Mouse (Mus musculus): ENCODE data around the gene Apba3.
A peak's percentile ranks its signal among the peaks of the same experiment; 100 is the strongest.
"Not testable (repeated sequence)": the region's sequence is repeated elsewhere in the genome, so short reads cannot be mapped to it uniquely, and the experiment has no call there.

Apba3 gene

GRCm38 (mm10) chr10:81266211-81267105, at the start of gene Apba3, which contains the start of gene Mrpl54:
TSS of gene Apba3 (plus strand) at chr10:81266960.
TSS of gene Mrpl54 (minus strand) at chr10:81266934.
- peak; percentile 91 to 92 for DNase-seq (ENCODE audit: low spot score in 2 of 2)

GRCm38 (mm10) chr10:81217267-81217666, 49.5 kb upstream of the Apba3 start:
- DNase-seq (ENCODE audit: low spot score in 2 of 2) = not testable (repeated sequence)

- DNase-seq (ENCODE audit: low spot score in 2 of 2) = no peak
These were observed 48.8 kb upstream of the Apba3 start for GRCm38 (mm10) chr10:81217964-81218363.

- no peak for DNase-seq (ENCODE audit: low spot score in 2 of 2)
These were observed 45.3 kb upstream of the Apba3 start for GRCm38 (mm10) chr10:81221402-81222015.

- not testable (repeated sequence) for DNase-seq (ENCODE audit: low spot score in 2 of 2)
These were observed 43.0 kb upstream of the Apba3 start for GRCm38 (mm10) chr10:81223731-81224130.

- DNase-seq (ENCODE audit: low spot score in 2 of 2) = no peak
These were observed 36.9 kb upstream of the Apba3 start for GRCm38 (mm10) chr10:81229735-81230437.

GRCm38 (mm10) chr10:81230438-81231332, 36.1 kb upstream of the Apba3 start, which contains the start of gene Atcay:
TSS of gene Atcay (minus strand) at chr10:81230833.
- peak; percentile 83 to 89 for DNase-seq (ENCODE audit: low spot score in 2 of 2)

- DNase-seq (ENCODE audit: low spot score in 2 of 2) = no peak
These were observed 35.3 kb upstream of the Apba3 start for GRCm38 (mm10) chr10:81231436-81231835.

GRCm38 (mm10) chr10:81232580-81233225, 34.1 kb upstream of the Apba3 start, which contains the start of gene Zfr2:
TSS of gene Zfr2 (plus strand) at chr10:81233155.
- peak; percentile 91 to 95 for DNase-seq (ENCODE audit: low spot score in 2 of 2)

GRCm38 (mm10) chr10:81233226-81233585, 33.6 kb upstream of the Apba3 start:
- no peak for DNase-seq (ENCODE audit: low spot score in 2 of 2)

- no peak for DNase-seq (ENCODE audit: low spot score in 2 of 2)
These were observed 32.6 kb upstream of the Apba3 start for GRCm38 (mm10) chr10:81234206-81234605.

GRCm38 (mm10) chr10:81236471-81237268, 30.1 kb upstream of the Apba3 start:
- no peak for DNase-seq (ENCODE audit: low spot score in 2 of 2)

GRCm38 (mm10) chr10:81238618-81239017, 28.1 kb upstream of the Apba3 start:
- DNase-seq (ENCODE audit: low spot score in 2 of 2) = no peak

- no peak for DNase-seq (ENCODE audit: low spot score in 2 of 2)
These were observed 25.9 kb upstream of the Apba3 start for GRCm38 (mm10) chr10:81240876-81241275.

- no peak for DNase-seq (ENCODE audit: low spot score in 2 of 2)
These were observed 24.7 kb upstream of the Apba3 start for GRCm38 (mm10) chr10:81242021-81242420.

- DNase-seq (ENCODE audit: low spot score in 2 of 2) = no peak
These were observed 22.6 kb upstream of the Apba3 start for GRCm38 (mm10) chr10:81244146-81244545.

- no peak for DNase-seq (ENCODE audit: low spot score in 2 of 2)
These were observed 22.2 kb upstream of the Apba3 start for GRCm38 (mm10) chr10:81244595-81244994.

- DNase-seq (ENCODE audit: low spot score in 2 of 2) = peak in 1 of 2 experiments; percentile 55
These were observed 21.6 kb upstream of the Apba3 start for GRCm38 (mm10) chr10:81245166-81245565.

- no peak for DNase-seq (ENCODE audit: low spot score in 2 of 2)
These were observed 19.0 kb upstream of the Apba3 start for GRCm38 (mm10) chr10:81247804-81248203.

GRCm38 (mm10) chr10:81249442-81249841, 17.3 kb upstream of the Apba3 start:
- no peak for DNase-seq (ENCODE audit: low spot score in 2 of 2)
